Mouse (Mus musculus): ENCODE data around the gene Tspyl2.

GRCm38 (mm10) chrX:152306224-152306623 lies 36.0 kb downstream of the Tspyl2 start:
- TF ChIP-seq GATA1 (IDR thresholded peaks at IDR 0.05; ENCODE audit: low read length) (no peak), TAL1 (IDR thresholded peaks at IDR 0.05; ENCODE audit: low read length) (no peak)
